Mouse (Mus musculus) myocyte (in vitro differentiated cells): ENCODE results near the gene Itga3. TPM values are rescaled to one million over a fixed set of nuclear protein-coding genes. Genes with fewer than 3 reads are reported as not detected.

Source experiments
- H3K27me3 ChIP-seq: one replicate; pipeline ENCODE4 v1.6.1; 2011; ENCODE audit not compliant: control insufficient read depth, insufficient read depth, insufficient read length
- H3K36me3 ChIP-seq: one replicate; pipeline ENCODE4 v1.6.1; 2011; ENCODE audit not compliant: control insufficient read depth, insufficient read depth
- H3K4me2 ChIP-seq: one replicate; pipeline ENCODE4 v1.6.1; 2011; ENCODE audit warnings: low read depth, control low read depth
- H3K4me3 ChIP-seq: one replicate; pipeline ENCODE4 v1.5.1; 2011; ENCODE audit warnings: mild to moderate bottlenecking, control low read depth, moderate library complexity
- H3K79me2 ChIP-seq: one replicate; pipeline ENCODE4 v1.6.1; 2011; ENCODE audit not compliant: control insufficient read depth, insufficient read depth
- H3ac ChIP-seq: one replicate; pipeline ENCODE4 v1.6.1; 2011; ENCODE audit not compliant: control insufficient read depth, insufficient read length
- CEBPB ChIP-seq: IDR thresholded peaks from 2 replicates; pipeline ENCODE4 v1.6.1; 2011; ENCODE audit warnings: mild to moderate bottlenecking, moderate library complexity; ENCODE audit not compliant: poor library complexity, insufficient read depth, severe bottlenecking
- E2F4 ChIP-seq: IDR thresholded peaks from one replicate; pipeline ENCODE4 v1.6.1; 2011; ENCODE audit warnings: mild to moderate bottlenecking, control low read depth, moderate library complexity; ENCODE audit not compliant: insufficient read depth
- MAX ChIP-seq: IDR thresholded peaks from one replicate; pipeline ENCODE4 v1.6.1; 2011; ENCODE audit warnings: low read depth, mild to moderate bottlenecking, control low read depth
- MYOD1 ChIP-seq, 3 experiments: IDR thresholded peaks; one replicate each; pipeline ENCODE4 v1.6.1; 2011; ENCODE audit warnings: control low read depth in 2 of 3, low read depth in 2 of 3, mild to moderate bottlenecking in 2 of 3, moderate library complexity in 1 of 3; ENCODE audit not compliant: insufficient read length in 2 of 3, control insufficient read depth in 1 of 3
- MYOG ChIP-seq, 3 experiments: IDR thresholded peaks; one replicate each; pipeline ENCODE4 v1.6.1; 2011; ENCODE audit warnings: control low read depth in 2 of 3, low read depth in 2 of 3, mild to moderate bottlenecking in 2 of 3; ENCODE audit not compliant: insufficient read length in 2 of 3, control insufficient read depth in 1 of 3, insufficient read depth in 1 of 3
- POLR2A ChIP-seq: IDR thresholded peaks from one replicate; pipeline ENCODE4 v1.6.1; 2011; ENCODE audit warnings: low read depth, mild to moderate bottlenecking, control low read depth, moderate library complexity; ENCODE audit not compliant: insufficient read length
- POLR2AphosphoS2 ChIP-seq: IDR thresholded peaks from one replicate; pipeline ENCODE4 v1.6.1; 2011; ENCODE audit warnings: low read depth, control low read depth; ENCODE audit not compliant: insufficient read length
- REST ChIP-seq: IDR thresholded peaks from one replicate; pipeline ENCODE4 v1.6.1; 2011; ENCODE audit warnings: mild to moderate bottlenecking, control low read depth, moderate library complexity; ENCODE audit not compliant: insufficient read depth, insufficient read length
- SRF ChIP-seq: IDR thresholded peaks from one replicate; pipeline ENCODE4 v1.6.1; 2011; ENCODE audit warnings: low read depth; ENCODE audit not compliant: control insufficient read depth, insufficient read length
- TCF12 ChIP-seq: IDR thresholded peaks from one replicate; pipeline ENCODE4 v1.6.1; 2011; ENCODE audit warnings: mild to moderate bottlenecking, control low read depth; ENCODE audit not compliant: poor library complexity, insufficient read depth, severe bottlenecking
- TCF3 ChIP-seq: IDR thresholded peaks from one replicate; pipeline ENCODE4 v1.6.1; 2011; ENCODE audit warnings: low read depth, control low read depth; ENCODE audit not compliant: insufficient read length
- USF1 ChIP-seq: IDR thresholded peaks from one replicate; pipeline ENCODE4 v1.6.1; 2011; ENCODE audit warnings: low read depth, mild to moderate bottlenecking, control low read depth, moderate library complexity
- polyA plus RNA-seq: library from polyadenylated mRNA; unstranded; fragments of >200 nt; fragmentation: generic; extraction: Trizol; gene quantifications from one replicate; pipeline ENCODE4 v1.2.1, GENCODE M21; 2012; ENCODE audit warnings: missing spikeins

Gene Itga3
- 19.9 TPM for polyA plus RNA-seq

DNA sequence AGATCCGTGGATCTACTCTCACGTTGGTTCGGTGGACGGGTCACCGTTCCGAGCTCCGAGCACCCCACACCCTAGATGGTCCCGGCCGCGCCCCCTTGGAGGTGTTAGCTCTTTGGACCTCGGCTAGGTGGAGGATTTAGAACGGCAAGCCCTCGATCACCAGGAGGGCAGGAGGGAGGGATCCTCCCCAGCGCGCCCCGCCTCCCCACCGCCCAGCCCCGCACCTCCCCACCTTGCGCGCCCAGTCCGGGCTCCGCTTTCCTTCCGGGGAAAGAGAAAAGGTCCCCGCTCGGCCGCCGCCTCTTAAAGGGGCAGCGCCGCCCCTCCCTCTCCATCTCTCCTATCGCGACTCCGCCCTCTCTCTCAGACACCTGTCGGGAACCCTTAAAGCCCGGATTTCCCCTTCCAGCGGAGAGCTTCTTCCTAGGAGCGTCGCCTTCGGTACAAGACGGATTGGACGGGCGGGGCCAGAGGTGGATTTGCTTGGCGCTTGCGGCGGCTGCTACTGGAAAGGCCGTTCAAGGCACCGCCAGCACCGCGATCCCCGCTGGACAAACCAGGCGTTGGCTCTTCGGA, at the start of gene Itga3:
TSS of gene Itga3 (minus strand) at position 266 of the 576 bp plus-strand sequence.
- Histone ChIP-seq H3K79me2 (no peaks in the 10 kb centered on the region), H3ac (peak within 1 kb of the TSS; percentile 11), H3K4me2 (peak within 1 kb of the TSS; percentile 80), H3K27me3 (no peaks in the 10 kb centered on the region), H3K36me3 (no peaks in the 10 kb centered on the region), H3K4me3 (peak within 1 kb of the TSS; percentile 43)
- TF ChIP-seq POLR2A: no peak

DNA sequence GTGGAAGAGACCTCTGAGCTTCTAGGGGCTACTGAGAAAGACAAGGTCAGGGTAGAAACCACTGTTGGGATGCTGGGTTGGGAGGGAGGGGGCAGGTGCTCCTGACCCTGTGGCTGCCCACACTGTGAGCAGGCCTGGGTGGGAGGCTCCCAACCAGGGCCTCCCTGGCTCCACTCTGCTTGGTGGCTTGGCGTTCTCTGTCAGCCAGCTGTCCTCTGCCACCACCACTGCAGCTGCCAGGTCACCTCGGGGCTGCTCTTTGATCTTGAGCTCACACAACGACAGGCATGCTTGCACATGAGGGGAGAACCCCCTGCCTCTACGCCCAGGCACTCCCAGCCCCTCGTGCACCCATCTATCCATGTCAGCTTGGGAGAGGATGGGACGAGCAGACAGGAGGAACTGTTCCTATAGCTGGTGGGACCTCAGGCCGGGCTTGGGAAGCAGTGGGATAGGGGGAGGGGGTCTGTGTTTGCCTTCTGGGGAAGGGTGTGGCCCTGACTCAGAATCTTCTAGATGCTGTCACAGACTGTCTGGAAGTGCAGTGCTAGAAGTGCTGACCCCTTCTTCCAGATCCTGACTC, 48.9 kb upstream of the Itga3 start:
- H3K36me3 ChIP-seq: peaks cover 4% of the 10 kb centered on the region
- no peak overlapping the region for H3K4me3 ChIP-seq
- H3ac ChIP-seq: no peak overlapping the region
- peak overlapping the region; percentile 89 for H3K4me2 ChIP-seq
- peak; percentile 93 to 99 (median 99) for TF ChIP-seq MYOG (IDR thresholded peaks at IDR 0.05; ENCODE audit: control insufficient read depth in 1 of 3, insufficient read depth in 1 of 3, insufficient read length in 2 of 3, low read depth in 2 of 3)
- TF ChIP-seq E2F4: no peak
- peak; percentile 79 for TF ChIP-seq TCF12
- TF ChIP-seq USF1: no peak
- TF ChIP-seq TCF3: peak; percentile 93
- TF ChIP-seq POLR2A: no peak
- TF ChIP-seq MYOD1 (IDR thresholded peaks at IDR 0.05; ENCODE audit: control insufficient read depth in 1 of 3, insufficient read length in 2 of 3, low read depth in 2 of 3): peak; percentile 54 to 99 (median 96)
- no peak for TF ChIP-seq MAX
- TF ChIP-seq REST: no peak
- TF ChIP-seq SRF: no peak
- peak; percentile 30 for TF ChIP-seq POLR2AphosphoS2
- TF ChIP-seq CEBPB: no peak
- H3K79me2 ChIP-seq: peaks cover 16% of the 10 kb centered on the region
- no peaks in the 10 kb centered on the region for H3K27me3 ChIP-seq

DNA sequence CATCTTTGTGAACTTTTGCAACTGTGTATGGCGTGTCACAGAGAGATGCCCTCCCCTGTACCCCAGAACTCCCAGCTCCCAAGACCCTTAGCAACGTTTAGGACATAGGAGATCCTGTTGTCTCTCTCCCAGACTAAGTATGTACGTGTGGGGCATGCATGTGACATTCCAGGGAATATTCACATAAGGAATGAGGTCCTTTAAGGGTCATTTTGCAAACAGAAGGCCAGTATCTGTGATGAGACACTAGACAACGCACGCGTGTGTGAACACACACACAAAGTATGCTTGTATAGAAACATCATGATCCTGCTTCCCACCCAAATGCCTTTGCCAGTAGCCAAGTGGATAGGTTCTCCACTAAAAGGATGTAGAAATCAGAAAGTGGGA, 45.5 kb upstream of the Itga3 start:
- Histone ChIP-seq H3K79me2 (peaks cover 21% of the 10 kb centered on the region), H3K4me3 (peak overlapping the region; percentile 80), H3K4me2 (peak overlapping the region; percentile 87), H3K27me3 (no peaks in the 10 kb centered on the region), H3ac (no peak overlapping the region), H3K36me3 (peaks cover 4% of the 10 kb centered on the region)
- TF ChIP-seq MYOD1 (IDR thresholded peaks at IDR 0.05; ENCODE audit: control insufficient read depth in 1 of 3, insufficient read length in 2 of 3, low read depth in 2 of 3): no peak
- no peak for TF ChIP-seq SRF
- no peak for TF ChIP-seq REST
- no peak for TF ChIP-seq E2F4
- no peak for TF ChIP-seq MYOG (IDR thresholded peaks at IDR 0.05; ENCODE audit: control insufficient read depth in 1 of 3, insufficient read depth in 1 of 3, insufficient read length in 2 of 3, low read depth in 2 of 3)
- TF ChIP-seq MAX: no peak
- TF ChIP-seq TCF12: no peak
- TF ChIP-seq POLR2AphosphoS2: no peak
- no peak for TF ChIP-seq POLR2A
- TF ChIP-seq CEBPB: no peak
- no peak for TF ChIP-seq USF1
- no peak for TF ChIP-seq TCF3

DNA sequence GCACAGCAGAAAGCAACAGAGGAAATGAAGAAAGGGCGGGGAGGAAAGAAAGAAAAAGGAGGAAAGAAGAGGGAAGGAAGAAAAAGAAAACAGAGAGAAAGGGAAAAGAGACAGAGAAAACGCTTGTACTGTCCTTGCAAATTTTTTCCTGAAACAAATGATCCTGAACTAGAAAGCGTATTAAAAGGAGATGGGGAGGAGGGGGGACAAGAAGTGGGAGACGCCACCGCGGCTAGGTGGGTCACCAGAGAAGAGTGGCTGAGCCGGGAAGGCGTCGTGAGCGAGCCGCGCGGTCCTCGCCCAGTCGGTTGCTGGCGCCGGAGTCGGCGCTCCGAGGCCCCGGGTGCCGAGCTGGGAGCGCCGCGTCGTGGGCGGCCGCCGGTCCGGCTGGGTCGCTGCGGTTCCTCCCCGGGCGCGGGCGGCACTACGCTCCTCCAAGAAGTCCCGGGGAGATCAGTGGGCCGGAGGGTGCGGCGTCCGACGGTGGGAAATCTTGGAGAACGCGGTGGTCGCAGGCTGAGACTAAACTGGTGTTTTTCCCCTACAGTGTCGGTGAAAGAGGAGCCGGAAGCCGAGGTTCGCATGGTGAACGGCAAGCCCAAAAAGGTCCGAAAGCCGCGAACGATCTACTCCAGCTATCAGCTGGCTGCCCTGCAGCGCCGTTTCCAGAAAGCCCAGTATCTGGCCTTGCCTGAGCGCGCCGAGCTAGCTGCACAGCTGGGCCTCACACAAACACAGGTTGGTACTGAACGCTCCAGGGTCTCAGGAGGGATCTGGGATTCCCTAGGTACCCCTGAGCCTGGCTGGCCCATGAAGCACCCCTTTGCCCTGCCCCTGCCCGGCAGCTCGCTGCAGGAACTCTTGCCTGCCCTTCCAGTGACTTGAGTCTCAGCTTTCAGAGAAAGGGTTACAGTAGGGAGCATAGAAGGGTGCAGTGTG, 44.8 kb upstream of the Itga3 start:
- Histone ChIP-seq H3K27me3 (no peaks in the 10 kb centered on the region), H3K79me2 (peaks cover 21% of the 10 kb centered on the region), H3K36me3 (peaks cover 4% of the 10 kb centered on the region), H3K4me3 (peak overlapping the region; percentile 80), H3ac (peak overlapping the region; percentile 0), H3K4me2 (peak overlapping the region; percentile 87)
- peak in 1 of 3 experiments; percentile 14 for TF ChIP-seq MYOG (IDR thresholded peaks at IDR 0.05; ENCODE audit: control insufficient read depth in 1 of 3, insufficient read depth in 1 of 3, insufficient read length in 2 of 3, low read depth in 2 of 3)
- TF ChIP-seq REST: no peak
- no peak for TF ChIP-seq E2F4

DNA sequence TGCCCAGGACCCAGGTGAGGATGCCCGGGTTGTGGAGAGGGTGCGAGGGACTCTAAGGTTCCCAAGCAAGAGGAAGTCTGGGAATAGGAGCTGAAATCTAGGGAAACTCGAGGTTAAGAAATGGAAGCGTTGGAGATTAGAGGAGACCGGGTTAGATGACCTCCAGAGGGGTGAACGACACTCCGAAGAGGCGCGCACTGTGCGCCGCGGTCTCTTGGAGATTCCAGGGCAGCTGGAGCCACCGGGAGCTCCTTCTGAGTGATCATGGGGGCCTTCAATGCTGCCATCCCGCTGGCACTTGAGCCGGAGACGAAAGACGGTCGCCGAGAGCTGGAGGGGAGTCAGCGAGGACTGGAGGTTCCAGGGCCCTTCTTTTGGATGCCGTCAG, 44.0 kb upstream of the Itga3 start:
- Histone ChIP-seq H3ac (peak overlapping the region; percentile 0), H3K36me3 (peaks cover 4% of the 10 kb centered on the region), H3K4me3 (peak overlapping the region; percentile 80), H3K4me2 (peak overlapping the region; percentile 87), H3K27me3 (no peaks in the 10 kb centered on the region), H3K79me2 (peaks cover 21% of the 10 kb centered on the region)
- TF ChIP-seq MAX (no peak), POLR2AphosphoS2 (no peak), MYOD1 (IDR thresholded peaks at IDR 0.05; ENCODE audit: control insufficient read depth in 1 of 3, insufficient read length in 2 of 3, low read depth in 2 of 3) (no peak), MYOG (IDR thresholded peaks at IDR 0.05; ENCODE audit: control insufficient read depth in 1 of 3, insufficient read depth in 1 of 3, insufficient read length in 2 of 3, low read depth in 2 of 3) (no peak), REST (no peak), SRF (no peak), CEBPB (no peak), USF1 (no peak), POLR2A (no peak), TCF3 (no peak), TCF12 (no peak), E2F4 (no peak)
